Mouse (Mus musculus) lung, embryonic 16.5 days (tissue): ENCODE data around the gene Abca12. TPM values are rescaled to one million over a fixed set of nuclear protein-coding genes. Genes with fewer than 3 reads are reported as not detected.

Experiments used
- polyA plus RNA-seq: library from polyadenylated mRNA; unstranded; fragments of >200 nt; fragmentation: Nextera tagmentation; extraction: Ambion mirVana; gene quantifications from 2 replicates; pipeline ENCODE4 v1.2.1, GENCODE M21; 2015

Abca12 gene
- polyA plus RNA-seq, 1 experiment from 2014 or later = not detected

Other genes with a start within 250 kb of the Abca12 start
- gene Atic, start 142.2 kb upstream of the Abca12 start, polyA plus RNA-seq = 48.4 and 49.5 TPM in 2 replicates
- gene Fn1, start 238.3 kb upstream of the Abca12 start, polyA plus RNA-seq = 185 and 189 TPM in 2 replicates